Mouse (Mus musculus) liver, embryonic 14.5 days (tissue): ENCODE data around the gene Agbl5.

Experiments used
- CTCF ChIP-seq: IDR thresholded peaks from 2 replicates; pipeline ENCODE4 v1.5.1; 2016; ENCODE audit warnings: antibody characterized with exemption, low read depth, control low read depth
- EP300 ChIP-seq: IDR thresholded peaks from 2 replicates; pipeline ENCODE4 v1.6.1; 2016; ENCODE audit warnings: antibody characterized with exemption, low read depth

DNA sequence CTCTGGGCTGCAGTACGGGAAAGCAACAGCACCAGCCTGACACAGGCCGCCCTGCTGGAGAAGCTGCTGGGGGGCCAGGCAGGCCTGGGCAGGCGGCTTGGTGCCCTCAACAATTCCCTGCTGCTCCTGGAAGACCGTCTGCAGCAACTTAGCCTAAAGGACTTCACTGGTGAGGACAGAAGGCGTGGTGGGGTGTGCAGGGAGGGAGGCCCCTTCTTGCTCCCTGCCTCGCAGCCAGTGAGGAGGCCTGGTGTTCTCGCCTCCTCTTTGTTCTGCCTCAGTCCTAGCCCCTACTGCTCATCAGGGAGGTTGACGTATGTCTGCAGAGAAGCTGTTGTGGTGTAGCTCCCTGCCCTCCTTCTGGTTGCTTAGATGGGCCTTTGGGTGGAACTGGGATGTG lies 30.2 kb downstream of the Agbl5 start:
- TF ChIP-seq CTCF (no peak), EP300 (no peak)
